ENCODE assay signal across 9 mouse cellular contexts in genomic region chr2:157468130-157468796, GRCm38 (mm10). TPM values are rescaled to one million over a fixed set of nuclear protein-coding genes. Genes with fewer than 3 reads are reported as not detected.
A peak's percentile ranks its signal among the peaks of the same experiment; 100 is the strongest.
DNase-seq lines count a peak whose midpoint lies in the region; ATAC-seq lines count a peak whose summit lies in the region.
"Had no signal": no experiment of that assay in that cellular context is flagged by ENCODE, and none has a peak within 500 bp of the region (broad histone marks: within the 10 kb centered on the region; RNA-seq: fewer than 3 reads in every experiment).

No protein-coding gene starts in this region.

- H3K4me2 ChIP-seq in forebrain, embryonic 13.5 days, result no peak overlapping the region
- H3K4me2 ChIP-seq in forebrain, embryonic 15.5 days (replicated peaks), result no peak overlapping the region
- H3K4me2 ChIP-seq: midbrain, embryonic 15.5 days had no signal

- DNase-seq in thymus, postnatal 14 days, result peak; percentile 42
- DNase-seq in thymus, postnatal 0 days (ENCODE audit: low spot score), result no peak
- peak; percentile 56 to 68 for DNase-seq in kidney, postnatal 4 days
- peak; percentile 73 for DNase-seq in urinary bladder, postnatal 25 days (ENCODE audit: low spot score)
- DNase-seq in adrenal gland, adult 18-20 months (ENCODE audit: low spot score in 2 of 2), result no peak
- no peak for DNase-seq in left cerebral cortex, adult 18-20 months (ENCODE audit: low spot score in 2 of 2)

- peak overlapping the region; percentile 99 for H3K27ac ChIP-seq in forebrain, embryonic 13.5 days
- no peak overlapping the region for H3K27ac ChIP-seq in forebrain, embryonic 15.5 days (replicated peaks)
- H3K27ac ChIP-seq: midbrain, embryonic 15.5 days had no signal

- H3K9me3 ChIP-seq in forebrain, embryonic 13.5 days (replicated peaks), result no peaks in the 10 kb centered on the region
- H3K9me3 ChIP-seq in forebrain, embryonic 15.5 days, result no peaks in the 10 kb centered on the region
- H3K9me3 ChIP-seq: midbrain, embryonic 15.5 days had no signal

- WGBS in forebrain, embryonic 13.5 days, result 63% methylated on average over 8 of the region's 8 CpGs
- WGBS in forebrain, embryonic 15.5 days, result 68% methylated on average over 8 of the region's 8 CpGs

- no peak for ATAC-seq in forebrain, embryonic 13.5 days
- no peak for ATAC-seq in forebrain, embryonic 15.5 days (replicated peaks)
- ATAC-seq: midbrain, embryonic 15.5 days had no signal

- H3K9ac ChIP-seq in forebrain, embryonic 13.5 days, result no peak overlapping the region
- no peak overlapping the region for H3K9ac ChIP-seq in forebrain, embryonic 15.5 days (replicated peaks)

- peaks cover 63% of the 10 kb centered on the region for H3K36me3 ChIP-seq in forebrain, embryonic 13.5 days (ENCODE audit: poor library complexity, severe bottlenecking)
- H3K36me3 ChIP-seq in forebrain, embryonic 15.5 days, result peaks cover 47% of the 10 kb centered on the region

- H3K4me3 ChIP-seq in forebrain, embryonic 13.5 days, result no peak overlapping the region
- no peak overlapping the region for H3K4me3 ChIP-seq in forebrain, embryonic 15.5 days
- H3K4me3 ChIP-seq: midbrain, embryonic 15.5 days had no signal

- H3K27me3 ChIP-seq in forebrain, embryonic 13.5 days, result no peaks in the 10 kb centered on the region
- H3K27me3 ChIP-seq in forebrain, embryonic 15.5 days, result no peaks in the 10 kb centered on the region
- H3K27me3 ChIP-seq: midbrain, embryonic 15.5 days had no signal

- H3K4me1 ChIP-seq in forebrain, embryonic 13.5 days, result peaks cover 62% of the 10 kb centered on the region
- peaks cover 42% of the 10 kb centered on the region for H3K4me1 ChIP-seq in forebrain, embryonic 15.5 days

RNA-seq across cellular contexts. Expression of gene Src, which starts 50.0 kb away (rescaled TPM):
- 28.9 and 35.1 TPM in 2 replicates for polyA plus RNA-seq in forebrain, embryonic 13.5 days (2015; fragmentation: Nextera tagmentation; extraction: Ambion mirVana)
- polyA plus RNA-seq in forebrain, embryonic 15.5 days (2015; fragmentation: Nextera tagmentation; extraction: Ambion mirVana), result 35.6 and 37.9 TPM in 2 replicates
- 5.3 and 5.9 TPM in 2 replicates for polyA plus RNA-seq in thymus, postnatal 0 days (2015; fragmentation: Nextera tagmentation; extraction: Ambion mirVana)
- total RNA-seq in adrenal gland, adult 18-20 months (2021), result 10 to 100 TPM; 11.8 to 13.8 TPM
- total RNA-seq in left cerebral cortex, adult 18-20 months (2021), result 100 to 1,000 TPM; 135 to 137 TPM

Comparison
In these comparisons a context has a peak if more than half of its experiments do, and no peak if none do; other contexts are left out.
1. DNase-seq: peak in thymus, postnatal 14 days (single experiment), kidney, postnatal 4 days (2 of 2) and urinary bladder, postnatal 25 days (single experiment); none in thymus, postnatal 0 days (single experiment), adrenal gland, adult 18-20 months (0 of 2) and left cerebral cortex, adult 18-20 months (0 of 2).